Mouse (Mus musculus): ENCODE measurements at regions not wholly inside any gene's neighbourhood (a gene's known extent, or its start where the extent isn't known, plus 50 kb on each side); places are given as distances from the start of the nearest gene placed in this dataset.

DNA sequence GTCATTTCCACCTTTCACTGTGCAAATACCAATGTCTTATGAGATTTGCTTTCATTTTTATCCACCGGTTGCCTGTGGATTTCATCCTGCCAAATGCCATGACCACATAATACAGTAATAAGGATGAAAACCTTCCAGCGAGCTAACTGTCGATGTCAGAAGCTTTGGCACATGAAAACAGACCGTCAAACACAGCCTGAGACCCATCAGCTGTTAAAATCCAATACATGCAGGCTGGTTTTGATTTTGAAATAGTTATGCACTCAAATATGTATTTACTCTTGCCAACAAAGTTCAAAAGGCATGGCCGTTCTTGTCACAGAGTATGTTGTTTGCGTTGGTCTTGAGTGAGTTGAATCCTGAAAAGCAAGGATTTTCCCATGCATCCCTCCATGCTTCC lies 415.6 kb upstream of the Slc35b3 start:
- H3K4me1 ChIP-seq (ENCODE audit: control insufficient read depth in 1 of 2, insufficient read depth in 2 of 2, low read length in 2 of 2): no peaks in the 10 kb centered on the region
- no peak for DNase-seq (ENCODE audit: low read depth, low spot score)
- no peaks in the 10 kb centered on the region for H3K36me3 ChIP-seq (ENCODE audit: control insufficient read depth in 1 of 2, insufficient read depth in 2 of 2, low read length in 2 of 2)
- H3K9me3 ChIP-seq (replicated peaks; ENCODE audit: insufficient read depth, low read length): no peaks in the 10 kb centered on the region
- no peak overlapping the region for H3K27ac ChIP-seq (ENCODE audit: control insufficient read depth, low read depth, low read length)
- H3K27me3 ChIP-seq (ENCODE audit: control insufficient read depth in 1 of 2, insufficient read depth in 2 of 2, low read length in 2 of 2): no peaks in the 10 kb centered on the region
- H3K4me3 ChIP-seq (ENCODE audit: control insufficient read depth in 1 of 2, insufficient read depth in 1 of 2, low read depth in 2 of 2, low read length in 2 of 2): no peak overlapping the region
- no peaks in the 10 kb centered on the region for H3K79me2 ChIP-seq (ENCODE audit: control insufficient read depth, insufficient read depth, low read length, poor library complexity)
- H3K9ac ChIP-seq (ENCODE audit: control insufficient read depth, low read depth, low read length, poor library complexity, severe bottlenecking): no peak overlapping the region
- TF ChIP-seq MEF2A (IDR thresholded peaks at IDR 0.05; ENCODE audit: extremely low read depth, insufficient replicate concordance, low read depth, low read length, poor library complexity, severe bottlenecking) (no peak), MYC (IDR thresholded peaks at IDR 0.05; ENCODE audit: low read depth, low read length) (no peak), TBP (IDR thresholded peaks at IDR 0.05; ENCODE audit: low read depth, low read length) (no peak), ZC3H11A (IDR thresholded peaks at IDR 0.05; ENCODE audit: low read depth, low read length) (no peak), JUND (IDR thresholded peaks at IDR 0.05; ENCODE audit: low read depth, low read length) (no peak), CHD2 (IDR thresholded peaks at IDR 0.05; ENCODE audit: low read length) (no peak), ELF1 (IDR thresholded peaks at IDR 0.05; ENCODE audit: low read depth, low read length) (no peak), POLR2AphosphoS5 (IDR thresholded peaks at IDR 0.05; ENCODE audit: borderline replicate concordance, low read depth, low read length) (no peak), MAZ (IDR thresholded peaks at IDR 0.05; ENCODE audit: low read depth, low read length) (no peak), MAFK (IDR thresholded peaks at IDR 0.05; ENCODE audit: borderline replicate concordance, low read depth, low read length) (no peak), RAD21 (IDR thresholded peaks at IDR 0.05; ENCODE audit: low read depth, low read length) (no peak), EP300 (IDR thresholded peaks at IDR 0.05; ENCODE audit: low read depth in 1 of 2, low read length in 2 of 2) (no peak), RCOR1 (IDR thresholded peaks at IDR 0.05; ENCODE audit: low read depth, low read length) (no peak), MAX (IDR thresholded peaks at IDR 0.05; ENCODE audit: low read length) (no peak), NRF1 (IDR thresholded peaks at IDR 0.05; ENCODE audit: insufficient read depth, low read depth, low read length, poor library complexity, severe bottlenecking) (no peak), CHD1 (IDR thresholded peaks at IDR 0.05; ENCODE audit: low read depth, low read length) (no peak), SMC3 (IDR thresholded peaks at IDR 0.05; ENCODE audit: low read depth, low read length) (no peak), TCF12 (IDR thresholded peaks at IDR 0.05; ENCODE audit: low read depth, low read length) (no peak)

GRCm38 (mm10) chr13:39372565-39372964 lies 411.9 kb upstream of the Slc35b3 start:
- Histone ChIP-seq H3K79me2 (ENCODE audit: control insufficient read depth, insufficient read depth, low read length, poor library complexity) (no peaks in the 10 kb centered on the region), H3K36me3 (ENCODE audit: control insufficient read depth in 1 of 2, insufficient read depth in 2 of 2, low read length in 2 of 2) (no peaks in the 10 kb centered on the region), H3K4me1 (ENCODE audit: control insufficient read depth in 1 of 2, insufficient read depth in 2 of 2, low read length in 2 of 2) (no peaks in the 10 kb centered on the region), H3K4me3 (ENCODE audit: control insufficient read depth in 1 of 2, insufficient read depth in 1 of 2, low read depth in 2 of 2, low read length in 2 of 2) (no peak overlapping the region), H3K9me3 (replicated peaks; ENCODE audit: insufficient read depth, low read length) (no peaks in the 10 kb centered on the region), H3K9ac (ENCODE audit: control insufficient read depth, low read depth, low read length, poor library complexity, severe bottlenecking) (no peak overlapping the region), H3K27ac (ENCODE audit: control insufficient read depth, low read depth, low read length) (no peak overlapping the region), H3K27me3 (ENCODE audit: control insufficient read depth in 1 of 2, insufficient read depth in 2 of 2, low read length in 2 of 2) (no peaks in the 10 kb centered on the region)
- DNase-seq (ENCODE audit: low read depth, low spot score): peak; percentile 1
- TF ChIP-seq POLR2AphosphoS2 (IDR thresholded peaks at IDR 0.05; ENCODE audit: low read length) (no peak), TBP (IDR thresholded peaks at IDR 0.05; ENCODE audit: low read depth, low read length) (no peak), ZKSCAN1 (IDR thresholded peaks at IDR 0.05; ENCODE audit: low read depth, low read length) (no peak), ELF1 (IDR thresholded peaks at IDR 0.05; ENCODE audit: low read depth, low read length) (no peak), NRF1 (IDR thresholded peaks at IDR 0.05; ENCODE audit: insufficient read depth, low read depth, low read length, poor library complexity, severe bottlenecking) (no peak), ZMIZ1 (IDR thresholded peaks at IDR 0.05; ENCODE audit: low read depth, low read length) (no peak), CTCF (IDR thresholded peaks at IDR 0.05 in 2 of 3, conservative IDR thresholded peaks at IDR 0.05 in 1 of 3; ENCODE audit: control insufficient read depth in 1 of 3, insufficient read depth in 1 of 3, low read depth in 2 of 3, low read length in 3 of 3, poor library complexity in 1 of 3, severe bottlenecking in 1 of 3) (no peak; a peak in 2 of 6 replicates)
